Mouse (Mus musculus) neural tube, embryonic 12.5 days (tissue): ENCODE results near the gene Ecm1. TPM values are rescaled to one million over a fixed set of nuclear protein-coding genes. Genes with fewer than 3 reads are reported as not detected.

ENCODE experiments used
- ATAC-seq: fragments of 200-750 bp; cut with Nextera tagmentation; 2 replicates; pipeline ENCODE4 v1.8.0; 2017; ENCODE audit warnings: low read depth, mild to moderate bottlenecking, moderate TSS enrichment, moderate library complexity; ENCODE audit not compliant: low FRiP score
- H3K27ac ChIP-seq: fragments of 300-500 bp; sonication (generic); 2 replicates; pipeline ENCODE4 v1.5.1; 2016
- H3K27me3 ChIP-seq: fragments of 300-500 bp; sonication (generic); replicated peaks from 2 replicates; pipeline ENCODE4 v1.6.1; 2016; ENCODE audit warnings: mild to moderate bottlenecking
- H3K36me3 ChIP-seq: fragments of 300-500 bp; sonication (generic); 2 replicates; pipeline ENCODE4 v1.6.1; 2016; ENCODE audit warnings: mild to moderate bottlenecking
- H3K4me1 ChIP-seq: fragments of 300-500 bp; sonication (generic); 2 replicates; pipeline ENCODE4 v1.6.1; 2016
- H3K4me2 ChIP-seq: fragments of 300-500 bp; sonication (generic); replicated peaks from 2 replicates; pipeline ENCODE4 v1.6.1; 2016; ENCODE audit warnings: mild to moderate bottlenecking
- H3K4me3 ChIP-seq: fragments of 300-500 bp; sonication (generic); 2 replicates; pipeline ENCODE4 v1.5.1; 2016
- H3K9ac ChIP-seq: fragments of 300-500 bp; sonication (generic); 2 replicates; pipeline ENCODE4 v1.6.1; 2016; ENCODE audit warnings: mild to moderate bottlenecking
- H3K9me3 ChIP-seq: fragments of 300-500 bp; sonication (generic); 2 replicates; pipeline ENCODE4 v1.6.1; 2016; ENCODE audit warnings: mild to moderate bottlenecking
- WGBS: fragments of 180-500 bp; shearing (Covaris S2); methylation state at CpG from one replicate; pipeline ENCODE4 v1.1.7; 2016; 5-methylcytosine and 5-hydroxymethylcytosine counted together
- microRNA-seq: library from miRNA; unstranded; fragments of <30 nt; microRNA quantifications from one replicate; pipeline ENCODE4, GENCODE M21; 2017
- polyA plus RNA-seq: library from polyadenylated mRNA; unstranded; fragments of >200 nt; fragmentation: Nextera tagmentation; extraction: Ambion mirVana; gene quantifications from 2 replicates; pipeline ENCODE4 v1.2.1, GENCODE M21; 2016

Gene Ecm1
- polyA plus RNA-seq, 1 experiment from 2014 or later, result 19.8 TPM

DNA sequence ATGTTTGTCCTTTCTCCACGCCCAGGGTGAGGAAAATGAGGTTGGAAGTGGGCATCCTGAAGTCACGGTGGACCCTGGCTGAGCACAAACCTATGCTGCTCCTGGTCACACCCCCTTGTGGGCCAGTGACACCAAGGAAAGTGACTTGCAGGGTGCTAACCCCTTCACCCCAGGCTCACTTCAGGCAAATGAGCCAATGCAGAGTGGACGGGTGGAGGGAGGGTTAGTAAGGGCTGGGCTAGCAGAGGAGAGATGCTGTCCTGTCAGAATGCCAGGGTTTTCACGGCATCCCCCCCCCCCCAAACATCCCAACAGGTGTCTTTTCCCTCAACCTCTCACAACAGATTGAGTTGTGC lies 52.2 kb downstream of the Ecm1 start:
- 8% methylated on average over 4 of the region's 4 CpGs for WGBS
- Histone ChIP-seq H3K9ac (peak overlapping the region; percentile 61; the same call in 1 of the 2 replicates), H3K36me3 (peaks cover 5% of the 10 kb centered on the region; the same call in 1 of the 2 replicates)

GRCm38 (mm10) chr3:95686492-95687167 lies 52.7 kb downstream of the Ecm1 start:
- H3K9ac ChIP-seq, result 0 out of 2 replicates have a peak overlapping the region, but pooled peaks have one; percentile 61
- H3K4me3 ChIP-seq, result no peak overlapping the region
- no peak overlapping the region for H3K27ac ChIP-seq
- peaks cover 5% of the 10 kb centered on the region; the same call in 1 of the 2 replicates for H3K36me3 ChIP-seq
- H3K27me3 ChIP-seq, result peaks cover 6% of the 10 kb centered on the region; the same call in 1 of the 2 replicates
- H3K9me3 ChIP-seq, result no peaks in the 10 kb centered on the region
- 43% methylated on average over 10 of the region's 10 CpGs for WGBS
- H3K4me1 ChIP-seq, result peaks cover 27% of the 10 kb centered on the region
- peak overlapping the region; percentile 84 for H3K4me2 ChIP-seq
- peak; percentile 44 for ATAC-seq

More for the DNA sequence above, 52.2 kb downstream of the Ecm1 start:
- ATAC-seq, result 0 out of 2 replicates have a peak, but pooled peaks have one; percentile 7
- Histone ChIP-seq H3K9me3 (no peaks in the 10 kb centered on the region), H3K27me3 (peaks cover 6% of the 10 kb centered on the region; the same call in 1 of the 2 replicates), H3K4me3 (peak overlapping the region; percentile 34), H3K27ac (no peak overlapping the region), H3K4me1 (peaks cover 26% of the 10 kb centered on the region), H3K4me2 (peak overlapping the region; percentile 84)

DNA sequence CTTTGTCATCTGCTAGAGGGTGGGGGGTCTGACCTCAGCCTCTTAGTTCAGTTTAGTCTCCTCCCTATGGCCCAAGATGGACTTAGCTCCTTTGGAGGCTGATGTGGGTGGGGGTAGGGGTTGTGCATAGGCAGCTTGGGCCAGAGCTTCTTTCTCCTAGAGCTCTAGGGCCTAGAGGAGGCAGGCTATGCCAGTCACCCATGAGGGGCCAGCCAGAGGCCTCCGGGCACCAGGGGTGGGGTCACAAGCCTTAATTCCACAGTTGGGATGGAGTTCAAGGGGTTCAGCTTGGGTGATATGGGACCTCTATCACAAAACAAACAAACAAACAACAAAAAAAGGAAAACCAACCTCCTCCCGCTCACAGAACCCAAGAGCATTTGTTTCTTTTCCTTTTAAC lies 53.7 kb downstream of the Ecm1 start:
- 93% methylated on average over 2 of the region's 2 CpGs for WGBS

DNA sequence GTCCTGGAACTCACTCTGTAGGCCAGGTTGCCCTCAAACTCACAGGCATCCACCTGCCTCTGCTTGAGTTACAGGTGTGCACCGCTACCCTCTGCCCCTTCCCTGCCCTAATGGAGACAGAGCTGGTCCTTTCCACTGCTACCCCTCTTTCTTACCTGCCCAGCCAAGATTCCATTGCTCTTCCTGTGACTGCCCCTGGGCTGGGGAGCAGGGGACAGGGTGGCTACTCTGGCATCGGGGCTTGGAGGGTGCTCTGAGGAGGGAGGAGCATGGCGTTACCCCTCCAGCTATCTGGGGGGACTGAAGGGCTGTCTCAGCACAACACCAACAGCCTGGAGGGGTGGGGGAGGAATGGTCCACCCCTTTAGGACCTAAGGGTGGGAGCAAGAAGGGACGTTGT lies 54.1 kb downstream of the Ecm1 start:
- no peaks in the 10 kb centered on the region for H3K9me3 ChIP-seq
- H3K4me1 ChIP-seq, result peaks cover 38% of the 10 kb centered on the region
- no peak overlapping the region for H3K9ac ChIP-seq
- WGBS, result 83% methylated on average over 4 of the region's 4 CpGs
- H3K36me3 ChIP-seq, result no peaks in the 10 kb centered on the region
- no peak for ATAC-seq
- H3K27ac ChIP-seq, result no peak overlapping the region
- peaks cover 6% of the 10 kb centered on the region; the same call in 1 of the 2 replicates for H3K27me3 ChIP-seq
- H3K4me2 ChIP-seq, result no peak overlapping the region
- H3K4me3 ChIP-seq, result no peak overlapping the region

More for the DNA sequence above, 53.7 kb downstream of the Ecm1 start:
- Histone ChIP-seq H3K4me3 (no peak overlapping the region), H3K27me3 (peaks cover 6% of the 10 kb centered on the region; the same call in 1 of the 2 replicates), H3K36me3 (no peaks in the 10 kb centered on the region), H3K4me1 (peaks cover 37% of the 10 kb centered on the region), H3K4me2 (no peak overlapping the region), H3K9me3 (no peaks in the 10 kb centered on the region), H3K9ac (no peak overlapping the region), H3K27ac (no peak overlapping the region)
- ATAC-seq, result no peak

- ATAC-seq, result no peak
- H3K36me3 ChIP-seq, result no peaks in the 10 kb centered on the region
- no peak overlapping the region for H3K4me3 ChIP-seq
- H3K4me2 ChIP-seq, result no peak overlapping the region
- 63% methylated on average over 6 of the region's 8 CpGs for WGBS
- H3K27me3 ChIP-seq, result peaks cover 6% of the 10 kb centered on the region; the same call in 1 of the 2 replicates
- no peaks in the 10 kb centered on the region for H3K9me3 ChIP-seq
- no peak overlapping the region for H3K9ac ChIP-seq
- H3K4me1 ChIP-seq, result peaks cover 38% of the 10 kb centered on the region
- H3K27ac ChIP-seq, result no peak overlapping the region
Measured at GRCm38 (mm10) chr3:95684846-95685245, 54.5 kb downstream of the Ecm1 start.

Small RNA genes within 50 kb of the gene (microRNA-seq; reads per million reads assigned to microRNA genes)
- gene Mir7014, result not detected

Other genes with a start within 250 kb of the Ecm1 start
- 9.2 and 12.3 TPM in 2 replicates for gene Ctsk, start 240.3 kb downstream of the Ecm1 start, polyA plus RNA-seq
- 13.3 and 13.7 TPM in 2 replicates for gene Ctss, start 212.8 kb downstream of the Ecm1 start, polyA plus RNA-seq
- not detected in 2 replicates for gene Hormad1, start 179.9 kb downstream of the Ecm1 start, polyA plus RNA-seq
- 34.0 and 35.7 TPM in 2 replicates for gene Golph3l, start 150.6 kb downstream of the Ecm1 start, polyA plus RNA-seq
- gene Ensa, start 114.6 kb downstream of the Ecm1 start, polyA plus RNA-seq, result 95.0 and 95.8 TPM in 2 replicates
- 87.0 and 91.1 TPM in 2 replicates for gene Mcl1, start 80.8 kb downstream of the Ecm1 start, polyA plus RNA-seq
- 0.96 and 1.3 TPM in 2 replicates for gene Adamtsl4, start 51.7 kb downstream of the Ecm1 start, polyA plus RNA-seq
- gene Tars2, start 20.6 kb upstream of the Ecm1 start, polyA plus RNA-seq, result 43.6 and 47.4 TPM in 2 replicates
- gene Rprd2, start 79.3 kb upstream of the Ecm1 start, polyA plus RNA-seq, result 25.4 and 26.2 TPM in 2 replicates
- 49.5 and 50.8 TPM in 2 replicates for gene Prpf3, start 116.3 kb upstream of the Ecm1 start, polyA plus RNA-seq
- gene Mrps21, start 131.9 kb upstream of the Ecm1 start, polyA plus RNA-seq, result 345 and 349 TPM in 2 replicates
- 4.7 and 4.8 TPM in 2 replicates for gene Ciart, start 142.7 kb upstream of the Ecm1 start, polyA plus RNA-seq
- 13.1 and 13.5 TPM in 2 replicates for gene BC028528, start 152.4 kb upstream of the Ecm1 start, polyA plus RNA-seq
- 26.9 and 36.5 TPM in 2 replicates for gene Aph1a, start 154.4 kb upstream of the Ecm1 start, polyA plus RNA-seq
- gene Car14, start 165.1 kb upstream of the Ecm1 start, polyA plus RNA-seq, result 8.6 and 9.3 TPM in 2 replicates
- 277 and 278 TPM in 2 replicates for gene Anp32e, start 189.7 kb upstream of the Ecm1 start, polyA plus RNA-seq